Mouse (Mus musculus): ENCODE results near the gene Sbk3.
"Not testable (repeated sequence)": the region's sequence is repeated elsewhere in the genome, so short reads cannot be mapped to it uniquely, and the experiment has no call there.

Gene Sbk3

GRCm38 (mm10) chr7:4971068-4971467 is at the start of gene Sbk3:
Gene Sbk3 (minus strand): TSS chr7:4971168.
- DNase-seq = no peak

- DNase-seq = peak; percentile 58
Measured at GRCm38 (mm10) chr7:5020685-5021084, 49.7 kb upstream of the Sbk3 start.

DNA sequence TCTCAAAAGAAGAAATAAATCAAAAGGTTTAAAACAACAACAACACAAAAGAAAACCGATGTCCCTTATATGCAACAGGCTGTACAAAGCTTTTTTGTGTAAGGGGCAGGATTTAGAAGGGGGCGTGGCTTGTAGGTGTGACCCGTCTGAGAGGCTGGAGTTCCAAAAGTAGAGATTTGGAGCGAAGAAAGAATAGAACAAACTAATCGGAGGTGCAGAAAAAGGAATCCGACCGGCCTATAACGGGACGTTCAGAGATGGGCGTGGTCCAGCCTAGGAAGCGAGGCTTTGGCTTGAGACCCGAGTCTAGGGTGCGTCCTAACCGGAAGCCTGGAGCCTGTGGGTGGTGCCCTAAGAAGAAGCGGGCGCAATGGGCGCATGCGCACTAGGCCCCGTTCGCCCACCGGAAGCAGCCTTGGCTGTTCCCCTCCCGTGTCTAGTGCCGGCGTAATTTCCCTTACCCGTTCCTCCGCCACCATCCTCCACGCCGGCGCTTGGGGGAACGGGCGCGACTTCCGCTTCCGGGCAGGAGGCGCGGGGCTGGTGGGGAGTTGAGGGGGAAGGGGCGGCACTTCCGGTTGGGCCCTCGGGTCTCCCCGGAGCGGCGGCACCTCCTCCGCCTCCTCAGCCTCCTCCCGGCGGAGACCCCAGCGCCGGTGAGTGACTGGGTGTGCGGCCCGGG is 49.2 kb upstream of the Sbk3 start, which contains the start of the genes Zfp865 and Ccdc106:
Zfp865 (plus strand) TSS at position 377 of the 682 bp plus-strand sequence.
Ccdc106 (plus strand) TSS at position 554 of the 682 bp plus-strand sequence.
- DNase-seq = peak; percentile 97

GRCm38 (mm10) chr7:5019576-5019975 is 48.6 kb upstream of the Sbk3 start:
- DNase-seq = not testable (repeated sequence)

GRCm38 (mm10) chr7:5017931-5018330 is 47.0 kb upstream of the Sbk3 start:
- DNase-seq = no peak

- DNase-seq = no peak
Measured at GRCm38 (mm10) chr7:5017352-5017751, 46.4 kb upstream of the Sbk3 start.

DNA sequence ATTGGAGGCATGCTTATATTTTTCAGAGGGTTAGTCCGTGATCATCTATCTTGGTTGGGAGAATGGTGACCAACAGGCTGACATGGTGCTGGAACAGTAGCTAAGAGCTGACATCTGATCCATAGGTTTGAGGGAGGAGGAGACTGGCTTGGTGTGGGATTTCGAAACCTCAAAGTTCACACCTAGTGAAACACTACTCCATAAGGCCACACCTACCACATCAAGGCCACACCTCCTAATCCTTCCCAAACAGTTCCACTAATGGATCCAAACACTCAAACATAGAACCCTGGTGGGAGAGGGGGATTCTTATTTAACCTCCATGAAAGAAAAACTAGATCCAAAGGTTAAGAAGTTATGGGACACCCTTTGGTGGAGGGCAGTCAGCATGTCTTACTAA is 46.0 kb upstream of the Sbk3 start:
- DNase-seq = no peak

GRCm38 (mm10) chr7:5016057-5016456 is 45.1 kb upstream of the Sbk3 start:
- no peak for DNase-seq

DNA sequence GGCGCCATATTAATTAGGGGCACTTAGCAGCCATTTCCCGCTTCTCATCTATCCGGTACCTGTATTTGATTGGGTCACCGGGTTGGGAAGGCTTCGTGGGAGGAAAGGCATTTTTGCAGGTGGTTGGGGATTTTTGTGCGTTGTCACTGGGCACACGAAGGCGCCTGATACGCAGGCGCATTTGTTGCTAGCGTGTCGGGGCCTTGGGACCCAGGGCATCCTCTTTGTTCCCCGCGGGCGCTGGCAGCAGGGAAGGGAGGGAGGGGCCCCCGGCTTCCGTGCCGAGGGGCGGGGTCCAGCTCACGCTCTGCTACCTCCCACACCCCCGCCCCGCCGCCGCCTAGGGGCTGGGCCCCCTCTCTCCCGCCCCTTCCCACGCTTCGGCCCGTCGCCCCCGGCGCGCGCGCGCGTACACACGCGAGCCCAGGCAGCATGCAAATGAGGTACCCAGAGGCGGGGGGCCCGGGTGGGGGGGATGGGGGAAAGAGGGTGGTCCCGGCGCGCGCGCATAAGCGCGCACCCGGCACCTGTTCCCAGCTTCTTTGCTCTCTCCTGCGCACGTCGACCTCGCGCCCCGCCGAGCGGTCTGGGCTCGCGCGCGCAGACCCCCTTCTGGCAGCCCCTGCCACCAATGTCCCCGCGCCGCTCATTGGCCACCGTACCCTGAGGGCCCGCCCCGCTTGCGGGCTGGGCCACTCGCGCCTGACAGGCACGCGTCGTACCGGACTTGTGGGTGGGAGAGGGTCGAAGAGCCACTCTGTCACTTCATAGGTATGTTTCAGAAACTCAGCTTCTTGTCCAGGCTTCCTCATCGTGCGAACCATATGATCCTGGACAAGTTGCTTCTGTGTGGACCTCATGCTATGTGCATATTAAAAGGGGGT is 44.4 kb upstream of the Sbk3 start, which contains the start of gene Gm44973:
Gm44973 (plus strand) TSS at position 379 of the 884 bp plus-strand sequence.
- peak; percentile 88 for DNase-seq

DNA sequence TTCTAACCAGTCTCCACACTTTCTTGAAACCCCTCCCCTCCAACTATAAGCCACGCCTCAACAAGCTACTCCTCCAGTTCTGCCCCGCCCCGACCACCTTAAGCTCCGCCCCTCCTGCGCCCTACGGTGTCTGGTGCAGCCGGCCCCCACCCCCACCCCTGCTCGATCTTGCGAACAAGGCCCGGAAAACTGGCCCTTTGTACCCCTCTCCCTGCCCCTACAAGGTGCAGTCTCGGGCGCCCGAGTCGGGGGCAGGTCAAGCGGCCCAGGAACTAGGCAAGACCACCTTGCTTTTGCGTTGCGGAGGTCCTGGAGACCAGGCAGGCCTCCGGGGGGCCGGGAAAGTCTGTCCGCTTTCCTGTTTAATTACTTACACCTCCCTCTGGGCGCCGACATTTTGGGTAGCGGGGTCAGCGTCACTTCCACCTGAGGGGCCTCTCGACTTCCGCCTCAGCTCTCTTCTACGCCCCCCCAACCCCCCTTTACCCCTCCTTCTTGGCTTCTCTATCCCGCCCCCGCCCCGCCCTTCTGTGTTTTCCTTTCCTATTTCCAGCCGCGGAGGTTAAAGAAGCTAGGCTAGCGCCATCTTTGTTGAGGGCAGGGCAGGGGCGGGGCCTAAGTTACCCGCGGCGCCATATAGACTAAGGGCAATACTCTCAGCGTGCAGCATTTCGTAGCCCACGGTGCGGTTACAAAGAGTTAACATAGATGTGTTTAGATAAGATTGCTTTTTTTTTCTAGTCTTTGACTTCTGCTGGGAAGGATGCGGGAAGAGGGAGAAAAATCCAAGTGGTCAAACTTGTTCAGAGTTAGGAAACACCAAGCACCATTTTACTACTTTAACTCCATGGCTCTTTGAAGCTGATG is 43.5 kb upstream of the Sbk3 start, which contains the start of the genes Zfp524 and Fiz1:
Zfp524 (plus strand) TSS at position 165 of the 867 bp plus-strand sequence.
Fiz1 (minus strand) TSS at position 447 of the 867 bp plus-strand sequence.
- DNase-seq = peak; percentile 96

- no peak for DNase-seq
Measured at GRCm38 (mm10) chr7:5012681-5013513, 41.9 kb upstream of the Sbk3 start.

GRCm38 (mm10) chr7:5008229-5008628 is 37.3 kb upstream of the Sbk3 start:
- DNase-seq = no peak

DNA sequence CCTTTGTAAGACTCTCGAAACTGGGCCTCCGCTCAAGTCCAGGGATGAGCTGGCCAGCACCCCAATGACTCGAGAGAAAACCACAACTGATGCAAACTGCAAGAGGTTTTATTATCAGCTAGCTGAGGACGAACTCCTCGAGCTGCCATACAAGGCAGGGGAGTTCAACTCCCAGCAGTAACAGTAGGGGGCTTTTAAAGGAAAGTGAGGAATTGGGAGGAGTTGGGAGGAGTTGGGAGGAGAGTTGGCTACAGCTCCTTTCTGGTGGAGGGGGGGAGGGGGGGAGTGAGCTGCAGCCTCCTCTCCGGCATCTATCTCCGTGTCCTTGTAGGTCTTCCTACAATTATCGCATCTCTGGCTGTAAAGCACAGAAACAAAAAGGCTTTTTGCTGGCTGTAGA is 31.9 kb upstream of the Sbk3 start:
- not testable (repeated sequence) for DNase-seq

GRCm38 (mm10) chr7:4999876-5000275 is 28.9 kb upstream of the Sbk3 start:
- DNase-seq = no peak

GRCm38 (mm10) chr7:4996934-4997333 is 26.0 kb upstream of the Sbk3 start:
- DNase-seq = no peak

GRCm38 (mm10) chr7:4996003-4996895 is 25.3 kb upstream of the Sbk3 start, which contains the start of gene Zfp579:
Gene Zfp579 (minus strand): TSS chr7:4996158.
- peak; percentile 96 for DNase-seq

DNA sequence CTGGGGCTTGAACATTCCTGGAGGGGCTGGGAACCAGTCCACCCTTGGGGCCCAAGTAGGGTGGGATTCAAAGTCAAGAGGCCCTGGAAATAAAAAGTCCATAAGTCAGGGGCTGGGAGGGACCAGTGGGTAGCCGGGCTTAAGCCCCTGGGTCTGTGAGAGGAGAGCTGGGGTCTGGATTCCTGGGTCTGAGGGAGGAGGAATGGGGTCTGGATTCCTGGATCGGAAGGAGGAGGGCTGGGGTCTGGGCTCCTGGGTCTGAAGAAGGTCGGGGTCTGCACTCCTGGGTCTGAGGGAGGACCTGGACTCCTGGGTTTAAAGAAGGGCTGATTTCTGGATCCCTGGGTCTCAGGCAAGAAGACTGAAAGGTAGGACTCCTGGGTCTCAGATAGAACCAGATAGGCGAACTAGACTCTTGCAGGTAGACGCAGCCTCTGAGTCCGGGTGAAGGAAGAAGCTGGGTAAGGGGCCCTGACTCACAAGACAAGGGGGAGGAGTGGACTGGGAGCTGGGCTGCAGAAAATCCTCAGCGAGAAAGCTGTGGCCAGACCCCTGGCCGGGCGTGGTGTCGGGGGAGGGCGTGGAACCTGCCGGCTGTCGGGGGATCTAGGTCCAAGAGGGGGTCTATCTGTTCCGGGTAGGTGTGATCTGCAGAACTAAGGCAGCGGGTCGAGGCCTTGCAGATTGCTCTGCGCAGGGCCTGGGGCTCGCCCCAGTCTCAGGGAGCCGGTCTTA is 24.5 kb upstream of the Sbk3 start:
- no peak for DNase-seq

DNA sequence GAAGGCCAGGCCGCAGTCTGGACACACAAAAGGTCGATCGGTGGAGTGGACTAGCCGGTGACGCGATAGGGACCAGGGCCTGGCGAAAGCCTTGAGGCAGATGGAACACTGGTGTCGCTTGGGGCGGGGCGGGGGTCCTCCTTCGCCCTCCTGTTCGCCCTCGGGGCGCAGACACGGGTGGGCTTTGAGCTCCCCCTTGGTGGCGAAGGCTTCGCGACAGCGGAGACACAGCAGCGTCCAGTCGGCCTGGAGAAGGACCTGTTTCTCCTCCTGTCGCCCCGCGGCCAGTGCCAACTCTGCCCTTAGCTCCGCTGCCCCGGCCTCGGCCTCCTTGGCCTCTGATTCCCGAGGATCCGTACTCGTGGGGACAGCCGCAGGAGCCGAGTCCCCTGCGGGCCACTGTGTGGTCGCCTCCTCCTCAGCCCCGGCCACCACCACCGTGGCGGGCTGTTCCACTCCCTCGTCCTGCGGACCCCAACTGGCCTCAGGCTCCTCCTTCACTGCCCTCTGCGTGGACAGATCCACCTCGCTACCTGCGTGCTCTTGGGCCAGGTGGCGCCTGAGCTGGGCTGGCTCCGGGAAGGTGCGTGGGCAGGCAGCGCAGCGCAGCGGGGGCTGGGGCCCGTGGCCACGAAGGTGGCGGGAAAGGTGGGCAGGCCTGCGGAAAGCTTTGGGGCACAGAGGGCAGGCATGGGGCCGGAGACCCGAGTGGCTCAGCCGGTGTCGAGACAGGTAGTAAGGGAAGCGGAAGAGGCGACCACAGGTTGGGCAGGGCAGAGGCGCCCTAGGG is 23.2 kb upstream of the Sbk3 start:
- no peak for DNase-seq

Data from cerebellum, adult 8-10 months (tissue).